Mouse (Mus musculus) liver, embryonic 11.5 days (tissue): ENCODE results near the gene Haao. TPM values are rescaled to one million over a fixed set of nuclear protein-coding genes. Genes with fewer than 3 reads are reported as not detected.

Experiments
- ATAC-seq: fragments of 200-750 bp; cut with Nextera tagmentation; replicated peaks from 2 replicates; pipeline ENCODE4 v1.8.0; 2017; ENCODE audit warnings: moderate number of reproducible peaks, mild to moderate bottlenecking, moderate TSS enrichment, moderate library complexity; ENCODE audit not compliant: low FRiP score
- DNase-seq: peaks from one replicate; pipeline ENCODE4 v3.0.0-alpha.2; 2017; ENCODE audit warnings: low spot score
- H3K27ac ChIP-seq: fragments of 300-500 bp; sonication (generic); 2 replicates; pipeline ENCODE4 v1.5.1; 2014; ENCODE audit warnings: mild to moderate bottlenecking, low read depth, low read length, control low read depth
- H3K27me3 ChIP-seq: fragments of 300-500 bp; sonication (generic); replicated peaks from 2 replicates; pipeline ENCODE4 v1.6.1; 2014; ENCODE audit warnings: low read length, mixed read lengths; ENCODE audit not compliant: control insufficient read depth, insufficient read depth
- H3K36me3 ChIP-seq: fragments of 300-500 bp; sonication (generic); 2 replicates; pipeline ENCODE4 v1.6.1; 2014; ENCODE audit warnings: mild to moderate bottlenecking, low read length, moderate library complexity, mixed read lengths; ENCODE audit not compliant: control insufficient read depth, insufficient read depth
- H3K4me1 ChIP-seq: fragments of 300-500 bp; sonication (generic); replicated peaks from 2 replicates; pipeline ENCODE4 v1.6.1; 2014; ENCODE audit warnings: low read length, mixed read lengths; ENCODE audit not compliant: control insufficient read depth, insufficient read depth
- H3K4me2 ChIP-seq: fragments of 300-500 bp; sonication (generic); 2 replicates; pipeline ENCODE4 v1.6.1; 2014; ENCODE audit warnings: mild to moderate bottlenecking, control low read depth, moderate library complexity
- H3K4me3 ChIP-seq: fragments of 300-500 bp; sonication (generic); 2 replicates; pipeline ENCODE4 v1.5.1; 2014; ENCODE audit warnings: low read depth, low read length, control low read depth
- H3K9ac ChIP-seq: fragments of 300-500 bp; sonication (generic); 2 replicates; pipeline ENCODE4 v1.6.1; 2014; ENCODE audit warnings: low read depth, low read length, control low read depth
- H3K9me3 ChIP-seq: fragments of 300-500 bp; sonication (generic); 2 replicates; pipeline ENCODE4 v1.6.1; 2016; ENCODE audit warnings: low read length, inconsistent platforms, mixed read lengths; ENCODE audit not compliant: control insufficient read depth
- WGBS: fragments of 180-500 bp; shearing (Covaris S2); extraction: QIAGEN DNeasy Blood & Tissue Kit; methylation state at CpG from one replicate; pipeline ENCODE4 v1.1.7; 2014; 5-methylcytosine and 5-hydroxymethylcytosine counted together
- polyA plus RNA-seq: library from polyadenylated mRNA; unstranded; fragments of >200 nt; fragmentation: Nextera tagmentation; extraction: Ambion mirVana; gene quantifications from 2 replicates; pipeline ENCODE4 v1.2.1, GENCODE M21; 2014

The Haao gene
- polyA plus RNA-seq, 1 experiment from 2014 or later = 4.3 TPM

DNA sequence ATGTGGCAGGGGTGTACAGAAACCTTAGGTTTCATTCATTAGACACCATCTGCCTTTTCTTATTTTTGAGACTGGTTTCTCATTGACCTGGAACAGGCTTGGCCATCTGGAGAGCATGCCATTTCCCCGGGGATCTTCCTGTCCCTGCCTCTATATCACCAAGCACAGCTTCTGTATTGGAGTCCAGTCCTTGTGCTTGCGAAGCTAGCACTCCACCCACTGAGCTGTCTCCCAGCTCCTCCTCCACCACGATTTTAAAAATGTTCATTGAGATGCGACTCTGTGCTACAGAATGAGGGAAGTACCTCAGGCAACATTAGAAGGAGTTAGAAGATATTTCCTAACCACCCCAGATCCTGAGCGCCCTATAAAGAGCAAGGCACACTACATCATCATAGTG lies 39.5 kb upstream of the Haao start:
- Histone ChIP-seq H3K27ac (no peak overlapping the region), H3K4me2 (no peak overlapping the region), H3K36me3 (no peaks in the 10 kb centered on the region), H3K4me1 (peaks cover 6% of the 10 kb centered on the region; the same call in 1 of the 2 replicates), H3K9ac (no peak overlapping the region), H3K4me3 (no peak overlapping the region), H3K9me3 (no peaks in the 10 kb centered on the region), H3K27me3 (no peaks in the 10 kb centered on the region)
- DNase-seq (no peak), ATAC-seq (no peak)
- 86% methylated on average over 5 of the region's 5 CpGs for WGBS

- 84% methylated on average over 3 of the region's 3 CpGs for WGBS
- no peaks in the 10 kb centered on the region for H3K9me3 ChIP-seq
- no peak overlapping the region for H3K27ac ChIP-seq
- ATAC-seq (no peak), DNase-seq (no peak)
- no peak overlapping the region for H3K4me2 ChIP-seq
- no peaks in the 10 kb centered on the region for H3K27me3 ChIP-seq
- no peak overlapping the region for H3K4me3 ChIP-seq
- no peak overlapping the region for H3K9ac ChIP-seq
- peaks cover 6% of the 10 kb centered on the region; the same call in 1 of the 2 replicates for H3K4me1 ChIP-seq
- H3K36me3 ChIP-seq = no peaks in the 10 kb centered on the region
Measured at GRCm38 (mm10) chr17:83886395-83886794, 38.6 kb upstream of the Haao start.

DNA sequence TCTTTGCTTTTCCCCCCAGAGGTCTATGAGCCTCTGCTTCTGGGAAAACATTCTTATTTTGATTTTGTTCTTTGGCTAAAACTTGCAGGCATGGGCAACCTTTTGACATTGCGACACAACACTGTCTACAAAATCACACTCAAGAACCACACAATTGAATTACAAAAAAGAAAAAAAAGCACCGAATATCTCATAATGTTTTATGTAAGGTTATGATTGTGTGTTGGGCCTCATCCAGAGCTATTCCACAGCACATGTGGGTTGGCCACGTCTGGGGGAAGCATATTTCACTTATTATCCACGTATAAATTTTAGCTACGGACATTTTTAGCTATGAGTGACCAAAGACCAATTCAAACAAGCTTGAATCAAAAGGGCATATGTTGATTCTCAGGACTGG lies 38.0 kb upstream of the Haao start:
- Histone ChIP-seq H3K4me3 (no peak overlapping the region), H3K9me3 (no peaks in the 10 kb centered on the region), H3K4me2 (no peak overlapping the region), H3K4me1 (peaks cover 6% of the 10 kb centered on the region; the same call in 1 of the 2 replicates), H3K27ac (no peak overlapping the region), H3K9ac (no peak overlapping the region), H3K36me3 (no peaks in the 10 kb centered on the region), H3K27me3 (no peaks in the 10 kb centered on the region)
- 83% methylated on average over 5 of the region's 5 CpGs for WGBS
- no peak for ATAC-seq
- no peak for DNase-seq

GRCm38 (mm10) chr17:83885021-83885582 lies 37.3 kb upstream of the Haao start:
- Histone ChIP-seq H3K36me3 (no peaks in the 10 kb centered on the region), H3K4me1 (peaks cover 6% of the 10 kb centered on the region; the same call in 1 of the 2 replicates), H3K27me3 (no peaks in the 10 kb centered on the region), H3K27ac (no peak overlapping the region), H3K4me2 (no peak overlapping the region), H3K9ac (no peak overlapping the region), H3K4me3 (no peak overlapping the region), H3K9me3 (no peaks in the 10 kb centered on the region)
- WGBS = 76% methylated on average over 13 of the region's 13 CpGs
- DNase-seq = no peak
- no peak for ATAC-seq

DNA sequence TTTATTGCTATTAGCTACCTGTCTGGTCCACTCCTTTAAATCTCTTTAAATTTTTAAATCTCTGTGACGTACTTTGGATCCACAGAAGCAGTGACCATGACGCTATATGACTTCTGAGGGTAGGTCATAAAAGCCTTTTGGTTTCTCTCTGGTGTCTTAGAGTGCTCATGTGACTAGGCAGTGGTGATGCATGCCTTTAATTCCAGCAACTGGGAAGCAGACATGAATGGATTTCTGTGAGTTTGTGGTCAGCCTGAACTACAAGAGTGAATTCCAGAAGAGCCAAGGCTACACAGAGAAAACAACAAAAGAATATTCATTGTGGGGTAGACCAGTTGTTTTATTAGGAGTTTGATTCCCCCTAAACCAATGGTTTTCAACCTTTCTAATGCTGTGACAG lies 35.0 kb upstream of the Haao start:
- Histone ChIP-seq H3K4me2 (no peak overlapping the region), H3K27ac (no peak overlapping the region), H3K4me1 (0 out of 2 replicates have a peak, but pooled peaks cover 3% of the 10 kb centered on the region), H3K36me3 (no peaks in the 10 kb centered on the region), H3K4me3 (no peak overlapping the region), H3K9me3 (no peaks in the 10 kb centered on the region), H3K27me3 (no peaks in the 10 kb centered on the region), H3K9ac (no peak overlapping the region)
- ATAC-seq (no peak), DNase-seq (no peak)
- WGBS = 89% methylated on average over 2 of the region's 2 CpGs

GRCm38 (mm10) chr17:83881071-83881470 lies 33.3 kb upstream of the Haao start:
- 0 out of 2 replicates have a peak, but pooled peaks cover 3% of the 10 kb centered on the region for H3K4me1 ChIP-seq
- no peak overlapping the region for H3K4me2 ChIP-seq
- no peaks in the 10 kb centered on the region for H3K27me3 ChIP-seq
- 79% methylated on average over 3 of the region's 3 CpGs for WGBS
- no peak overlapping the region for H3K4me3 ChIP-seq
- no peaks in the 10 kb centered on the region for H3K9me3 ChIP-seq
- no peak overlapping the region for H3K27ac ChIP-seq
- H3K9ac ChIP-seq = no peak overlapping the region
- DNase-seq = no peak
- no peaks in the 10 kb centered on the region for H3K36me3 ChIP-seq
- no peak for ATAC-seq

DNA sequence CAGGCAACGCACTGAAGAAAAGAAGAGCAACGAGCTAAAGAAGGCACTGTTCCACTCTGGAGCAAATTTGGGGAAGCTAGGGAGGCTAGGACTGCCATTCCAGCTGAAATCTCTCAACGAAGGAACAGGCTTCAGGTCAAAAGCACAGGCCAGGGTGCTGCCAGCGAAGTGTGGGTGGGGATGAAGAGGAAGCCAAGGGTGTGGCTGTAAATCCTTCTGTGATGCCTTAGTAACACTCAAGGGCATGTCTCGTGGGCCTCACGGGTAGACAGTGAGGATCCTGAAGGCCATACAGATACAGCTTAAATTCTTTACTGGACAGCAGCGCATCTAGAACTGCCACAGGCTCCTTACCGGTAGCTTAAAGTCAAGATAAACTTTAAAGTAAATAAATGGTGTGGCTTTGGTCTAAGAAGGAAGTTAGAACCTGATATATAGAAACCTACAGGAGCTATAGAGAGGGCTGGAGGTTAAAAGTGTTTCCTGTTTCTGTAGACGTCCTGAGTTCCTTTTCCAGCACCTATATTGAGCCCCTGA lies 32.5 kb upstream of the Haao start:
- Histone ChIP-seq H3K27ac (no peak overlapping the region), H3K9ac (no peak overlapping the region), H3K4me1 (0 out of 2 replicates have a peak, but pooled peaks cover 3% of the 10 kb centered on the region), H3K9me3 (no peaks in the 10 kb centered on the region), H3K27me3 (no peaks in the 10 kb centered on the region), H3K4me2 (no peak overlapping the region), H3K36me3 (no peaks in the 10 kb centered on the region), H3K4me3 (no peak overlapping the region)
- no peak for ATAC-seq
- WGBS = 56% methylated on average over 9 of the region's 9 CpGs
- no peak for DNase-seq

- ATAC-seq (no peak), DNase-seq (no peak)
- WGBS = 87% methylated on average over 6 of the region's 6 CpGs
Measured at GRCm38 (mm10) chr17:83879631-83880030, 31.9 kb upstream of the Haao start.

GRCm38 (mm10) chr17:83874610-83875009 lies 26.8 kb upstream of the Haao start:
- WGBS = 64% methylated on average over 8 of the region's 8 CpGs
- H3K4me2 ChIP-seq = no peak overlapping the region
- no peaks in the 10 kb centered on the region for H3K27me3 ChIP-seq
- H3K9me3 ChIP-seq = no peaks in the 10 kb centered on the region
- H3K36me3 ChIP-seq = no peaks in the 10 kb centered on the region
- H3K27ac ChIP-seq = no peak overlapping the region
- no peak for DNase-seq
- H3K4me1 ChIP-seq = no peaks in the 10 kb centered on the region
- no peak overlapping the region for H3K4me3 ChIP-seq
- H3K9ac ChIP-seq = no peak overlapping the region
- peak; percentile 35 for ATAC-seq

More at GRCm38 (mm10) chr17:83879631-83880030, 31.9 kb upstream of the Haao start:
- Histone ChIP-seq H3K36me3 (no peaks in the 10 kb centered on the region), H3K27ac (no peak overlapping the region), H3K9ac (no peak overlapping the region), H3K4me3 (no peak overlapping the region), H3K4me1 (0 out of 2 replicates have a peak, but pooled peaks cover 3% of the 10 kb centered on the region), H3K4me2 (no peak overlapping the region), H3K27me3 (no peaks in the 10 kb centered on the region), H3K9me3 (no peaks in the 10 kb centered on the region)
